Mouse (Mus musculus): ENCODE data around the gene Ccnj.

Ccnj gene

GRCm38 (mm10) chr19:40830703-40831415 lies at the start of gene Ccnj:
Gene Ccnj (plus strand): TSS chr19:40831279.
- peak; percentile 94 for DNase-seq

DNA sequence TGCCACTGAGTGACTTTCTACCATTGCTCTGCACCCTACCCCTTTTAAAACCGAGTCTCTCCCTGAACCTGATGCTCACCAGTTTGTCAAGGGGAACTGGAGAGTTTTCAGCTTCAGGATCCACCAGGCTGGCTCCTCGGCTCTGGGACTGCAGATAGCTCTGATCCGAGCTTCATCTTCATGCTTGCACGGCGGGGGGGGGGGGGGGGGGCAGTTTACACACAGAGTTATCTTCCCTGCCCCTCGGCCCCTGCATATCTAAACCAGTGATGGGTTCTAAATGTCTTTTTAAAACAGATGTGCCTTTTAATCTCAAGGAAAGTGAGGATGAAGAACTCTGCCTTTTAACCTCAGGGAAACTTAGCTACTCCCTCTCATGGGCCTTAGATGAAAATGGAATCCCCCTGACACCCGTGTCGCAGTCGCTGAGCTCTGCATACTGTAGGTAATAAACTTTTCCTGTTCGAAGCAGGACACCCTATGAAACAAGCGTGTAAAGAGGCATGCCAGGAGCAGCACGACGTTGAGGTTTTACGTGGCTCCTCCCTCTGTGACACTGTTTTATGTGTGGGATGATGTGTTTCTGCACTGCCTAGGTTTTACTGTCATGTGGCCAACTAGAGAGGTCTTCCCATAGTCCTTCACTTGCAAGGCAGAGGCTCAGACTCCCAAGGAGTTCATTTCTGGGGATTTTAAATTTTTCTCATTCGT lies 42.9 kb upstream of the Ccnj start:
- no peak for DNase-seq

DNA sequence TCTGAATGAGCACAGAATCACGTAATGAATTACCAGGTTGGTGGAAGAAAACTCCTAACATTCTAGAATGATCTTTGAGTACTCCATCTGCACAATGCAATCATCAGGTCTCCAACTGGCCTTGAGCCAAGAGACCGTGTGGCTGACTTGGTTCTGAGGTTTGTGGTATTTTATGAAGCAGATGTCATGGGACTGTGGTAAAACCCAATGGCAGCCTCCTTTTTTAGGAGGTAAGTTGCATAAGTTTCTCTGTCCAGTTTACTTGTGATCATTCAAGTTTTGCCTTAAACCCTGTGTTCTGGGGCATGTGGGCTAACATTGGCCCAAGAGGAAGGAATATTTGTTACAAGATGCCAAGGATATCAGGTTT lies 42.4 kb upstream of the Ccnj start:
- no peak for DNase-seq

DNA sequence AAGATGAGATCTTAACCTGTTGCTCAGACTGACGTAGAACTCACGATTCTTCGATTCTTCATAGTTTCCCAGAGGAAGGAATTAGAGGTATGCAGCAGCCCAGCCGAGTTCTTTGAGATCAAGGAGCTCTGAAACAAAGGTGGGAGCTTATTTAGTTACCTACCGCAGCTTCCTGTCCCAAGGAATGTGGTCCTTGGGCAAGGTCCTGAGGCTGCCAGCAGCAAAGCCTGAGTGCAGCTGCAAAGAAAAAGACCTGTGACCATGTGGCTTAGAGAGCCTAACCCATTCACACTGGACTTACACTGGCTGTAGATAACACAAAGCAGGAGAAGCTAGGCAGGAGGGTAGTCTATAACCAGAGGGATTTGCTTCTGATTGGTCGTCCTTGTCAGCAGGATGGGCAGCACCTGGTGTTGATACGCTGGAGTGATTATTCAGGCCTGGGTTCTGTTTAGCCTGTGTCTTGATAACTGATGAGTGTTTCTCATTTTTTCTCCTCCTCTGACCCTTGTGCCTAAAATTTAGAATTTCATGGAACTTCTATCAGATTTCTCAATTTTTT lies 25.8 kb upstream of the Ccnj start:
- peak; percentile 6 for DNase-seq

DNA sequence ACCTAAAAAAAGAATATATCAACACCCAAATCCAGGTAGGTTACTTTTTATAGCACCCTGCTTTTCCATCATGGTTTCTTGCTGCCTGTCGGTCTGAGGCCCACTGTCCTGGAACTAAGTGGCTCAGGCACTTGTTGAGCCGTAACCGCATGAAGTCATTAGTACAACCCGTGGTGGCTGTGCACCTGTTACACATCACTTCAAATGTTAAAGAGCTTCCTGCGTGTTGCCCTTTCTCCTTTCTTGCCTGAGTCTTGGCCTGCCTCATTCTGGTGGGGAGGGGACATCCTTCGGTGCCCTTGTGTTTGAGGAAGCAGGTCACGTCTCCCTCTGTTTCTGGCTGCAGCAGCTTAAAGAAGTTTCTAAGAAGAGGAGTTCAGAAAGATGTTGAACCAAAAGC lies 21.2 kb upstream of the Ccnj start:
- DNase-seq = no peak

GRCm38 (mm10) chr19:40811840-40812239 lies 19.2 kb upstream of the Ccnj start:
- DNase-seq = no peak

DNA sequence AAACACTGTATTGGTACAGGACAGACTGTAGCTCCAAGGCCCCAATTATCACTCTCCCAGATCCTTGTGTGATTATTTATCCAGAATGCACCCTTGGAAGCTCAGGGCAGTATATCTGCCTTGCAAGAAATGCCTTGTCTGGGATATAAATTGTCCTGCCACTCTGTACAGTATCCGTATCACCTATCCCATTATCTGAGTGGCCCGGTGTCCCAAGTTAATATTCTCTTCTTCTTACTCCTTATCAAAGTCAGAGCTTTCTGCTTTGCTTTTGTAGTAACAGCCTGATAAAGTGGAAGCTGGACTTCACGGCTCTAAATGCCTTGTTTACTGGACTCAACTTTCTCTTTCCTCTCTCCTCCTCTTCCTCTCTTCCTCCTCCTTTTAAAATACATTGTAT lies 18.3 kb upstream of the Ccnj start:
- DNase-seq = no peak

- no peak for DNase-seq
Measured at GRCm38 (mm10) chr19:40813385-40813784, 17.7 kb upstream of the Ccnj start.

DNA sequence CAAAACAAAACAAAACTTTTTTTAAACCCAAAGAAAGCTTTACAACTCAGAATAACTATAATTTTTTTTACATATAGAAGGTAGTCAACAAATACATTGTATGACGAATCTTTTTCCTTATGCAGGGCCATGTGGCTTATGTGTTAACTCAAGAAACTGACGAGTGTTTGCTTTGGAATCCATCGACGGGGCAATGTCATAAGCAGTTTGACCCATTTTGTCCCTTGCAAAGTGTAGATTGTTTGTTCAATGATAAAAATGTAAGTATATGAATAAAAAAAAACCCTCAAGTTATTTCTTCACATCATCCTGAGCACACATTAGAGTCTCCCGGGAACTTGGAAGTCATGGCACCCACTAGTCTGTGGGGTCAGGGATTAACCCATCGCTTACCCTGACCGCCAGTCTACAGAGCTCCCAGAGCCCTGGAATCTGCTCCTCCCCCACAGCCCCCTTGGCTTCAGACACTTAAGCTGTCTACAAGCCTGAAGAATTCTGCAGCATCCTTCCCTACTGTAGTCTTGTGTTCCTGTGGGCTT lies 15.4 kb upstream of the Ccnj start:
- DNase-seq = no peak

DNA sequence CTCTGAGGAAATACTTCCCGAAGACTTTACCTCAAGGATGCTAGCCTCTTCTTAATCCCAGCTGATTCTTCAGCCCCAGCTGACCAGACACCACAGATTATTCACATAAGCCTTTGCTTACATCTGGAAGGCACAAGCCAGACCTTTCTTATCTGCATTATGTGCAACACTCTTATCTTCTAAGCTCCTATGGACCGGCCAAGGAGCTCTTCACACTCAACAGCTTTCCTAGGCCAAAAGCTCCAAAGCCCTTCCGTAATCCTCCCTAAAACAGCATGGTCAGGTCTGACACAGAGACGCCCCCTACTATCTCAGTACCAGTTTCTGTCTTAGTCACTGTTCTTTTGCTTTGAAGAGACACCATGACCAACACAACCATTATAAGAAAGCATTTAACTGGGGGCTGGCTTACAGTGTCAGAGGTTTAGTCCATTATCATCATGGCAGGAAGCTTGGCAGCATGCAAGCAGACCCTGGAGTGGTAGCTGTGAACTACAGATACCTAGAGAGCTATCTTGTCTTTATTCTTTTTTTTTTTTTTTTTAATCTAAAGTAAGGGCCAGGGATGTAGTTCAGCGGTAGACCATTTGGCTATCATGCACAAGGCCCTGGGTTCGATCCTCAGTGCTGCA lies 13.1 kb upstream of the Ccnj start:
- DNase-seq = no peak

- no peak for DNase-seq
Measured at GRCm38 (mm10) chr19:40818764-40819163, 12.3 kb upstream of the Ccnj start.

GRCm38 (mm10) chr19:40821306-40821825 lies 9.7 kb upstream of the Ccnj start:
- DNase-seq = no peak

DNA sequence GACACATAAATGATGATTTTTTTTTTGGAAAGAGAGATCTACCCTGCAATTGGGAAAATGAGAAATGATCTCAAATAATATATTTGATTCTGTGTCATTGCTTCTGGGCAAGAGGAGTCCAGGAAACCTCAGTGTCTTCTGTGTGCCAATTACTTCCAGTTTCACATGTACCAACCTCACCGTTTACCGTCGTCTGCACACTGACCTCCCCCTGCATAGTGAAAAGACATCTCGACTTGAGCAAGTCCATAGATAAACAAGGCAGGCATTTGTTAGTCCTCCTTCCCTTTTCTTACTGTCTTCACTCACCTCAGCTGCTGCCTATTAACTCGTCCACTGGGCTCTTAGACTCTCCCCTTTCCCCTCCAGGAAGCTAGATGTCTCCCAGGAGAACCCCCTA lies 5.4 kb upstream of the Ccnj start:
- DNase-seq = no peak

DNA sequence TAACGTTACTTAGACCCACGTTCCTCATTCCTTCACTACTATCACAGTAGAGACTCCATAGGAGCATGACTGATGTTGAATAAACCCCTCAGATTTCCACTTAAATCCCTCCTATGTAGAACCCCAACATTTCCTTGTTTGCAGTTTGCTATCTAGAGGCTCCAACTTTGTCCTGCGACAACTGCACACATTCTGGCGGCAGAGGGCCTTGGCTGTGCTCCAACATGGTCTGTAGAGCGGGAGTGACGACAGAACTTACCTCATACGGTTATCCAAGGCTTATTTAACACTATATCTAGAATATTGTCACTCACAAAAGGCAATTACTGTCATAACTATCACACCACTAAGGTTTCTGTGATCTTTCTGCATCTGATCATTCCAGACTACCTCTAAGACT lies 4.3 kb upstream of the Ccnj start:
- no peak for DNase-seq

DNA sequence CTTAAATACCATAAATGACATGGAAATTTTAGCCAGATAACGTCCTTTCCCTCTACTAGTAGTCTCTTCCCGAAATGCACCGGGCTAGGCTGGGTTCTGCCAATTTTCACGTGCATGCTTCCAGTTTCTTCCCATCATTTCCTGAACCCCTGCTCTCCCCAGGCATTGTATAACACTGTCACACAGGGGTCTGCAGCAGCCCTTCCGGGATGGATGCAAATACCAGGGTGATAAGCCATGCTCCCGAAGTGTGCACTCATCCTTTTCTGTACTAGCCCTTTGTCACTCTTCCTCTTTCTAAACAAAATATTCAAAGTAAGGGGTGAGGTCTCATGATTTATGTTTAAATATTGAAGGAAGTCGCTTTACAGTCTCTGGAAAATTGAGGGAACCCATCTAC lies 881 bp upstream of the Ccnj start:
- peak; percentile 14 for DNase-seq

DNA sequence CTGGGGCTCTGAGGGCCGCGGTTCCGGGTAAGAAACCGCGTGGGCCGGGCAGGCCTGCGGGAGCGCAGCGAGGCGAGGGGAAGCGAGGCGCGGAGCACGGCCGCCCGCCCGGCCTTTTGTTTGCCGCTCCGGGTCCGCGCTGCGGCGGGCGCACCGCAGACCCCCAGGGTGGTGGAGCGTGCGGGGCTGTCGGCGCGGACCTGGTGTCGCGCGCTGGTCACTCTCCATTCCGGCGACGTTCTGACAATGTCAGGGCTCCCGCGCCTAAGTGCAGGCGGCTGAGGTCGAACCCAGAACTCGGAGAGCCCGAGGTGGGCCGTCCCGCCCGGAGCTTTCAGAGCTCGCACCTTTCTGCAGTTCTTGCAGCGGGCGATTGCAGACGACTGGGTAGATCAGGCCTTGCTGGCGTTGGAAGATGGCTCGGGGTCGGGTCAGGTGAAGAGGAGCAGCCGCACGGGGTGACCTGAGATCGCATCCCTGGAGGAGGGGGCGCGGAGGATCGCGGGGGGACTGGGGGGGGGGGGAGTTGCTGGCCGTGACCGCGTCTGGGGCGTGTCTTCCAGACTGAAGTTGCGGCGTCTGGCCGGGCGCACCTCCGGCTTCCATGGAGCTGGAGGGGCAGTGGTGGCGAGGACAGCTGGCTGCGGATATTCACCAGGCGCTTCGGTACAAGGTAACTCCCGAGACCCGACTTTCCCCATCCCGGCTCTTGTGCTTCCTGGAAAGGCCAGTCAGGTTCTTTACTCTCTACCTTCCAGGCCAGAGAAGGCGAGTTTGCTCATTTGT lies 530 bp downstream of the Ccnj start:
- peak; percentile 51 for DNase-seq

DNA sequence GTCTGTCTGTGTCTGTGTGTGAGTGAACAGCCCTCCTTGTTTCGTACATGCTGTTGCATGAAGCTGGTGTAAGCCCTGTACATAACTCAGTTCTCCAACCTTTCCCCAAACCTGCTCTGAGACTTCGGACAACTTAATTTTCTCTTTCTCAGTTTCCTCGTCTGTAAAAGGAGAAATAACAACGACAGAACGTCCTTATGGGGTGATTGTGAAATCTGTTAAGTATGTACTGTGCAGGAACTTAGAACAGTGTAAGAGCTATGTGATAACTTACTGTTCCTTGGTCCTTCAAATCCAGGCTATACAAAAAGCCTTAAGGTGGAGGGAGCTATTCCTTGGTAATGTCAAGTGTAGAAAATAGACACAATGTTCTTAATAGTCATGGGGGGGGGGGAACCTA lies 1.3 kb downstream of the Ccnj start:
- DNase-seq = no peak

DNA sequence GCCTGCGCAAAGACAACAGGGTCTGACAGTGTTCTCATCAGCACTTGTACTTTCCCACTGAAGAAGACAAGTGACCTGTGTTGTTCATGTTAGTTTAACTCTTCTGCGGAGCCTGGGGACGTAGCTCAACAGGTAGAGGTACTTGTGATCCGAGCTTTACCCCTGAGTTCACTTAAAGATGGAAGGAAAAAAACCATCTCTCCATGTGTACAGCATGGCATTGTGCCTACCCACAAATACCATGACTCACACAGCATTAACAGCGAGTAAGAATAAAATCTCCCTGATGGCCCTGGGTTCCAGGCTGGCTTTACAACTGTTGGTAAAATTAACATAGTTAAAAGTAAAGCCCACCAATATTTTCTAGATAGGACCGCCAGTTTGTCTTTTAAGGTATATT lies 3.4 kb downstream of the Ccnj start:
- no peak for DNase-seq

DNA sequence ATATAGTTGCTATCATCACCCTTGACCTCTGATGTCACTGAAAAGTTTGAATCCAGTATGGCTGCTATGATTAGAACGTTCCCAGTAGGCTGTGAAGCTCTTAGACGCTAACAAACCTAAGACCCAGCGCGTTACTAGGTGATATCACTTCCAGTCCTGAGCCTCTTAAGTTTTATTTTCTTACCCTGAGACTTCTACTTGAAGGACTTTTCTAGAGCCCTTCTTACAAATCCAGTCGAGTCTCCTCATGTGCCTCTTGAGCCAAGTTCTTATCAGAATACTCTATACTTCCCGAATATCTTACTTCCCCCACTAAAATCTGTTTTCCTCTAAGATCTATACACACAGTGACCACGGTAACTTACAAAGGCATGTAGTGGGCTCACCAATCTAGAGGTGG lies 7.1 kb downstream of the Ccnj start:
- DNase-seq = no peak

- no peak for DNase-seq
Measured at GRCm38 (mm10) chr19:40840303-40840702, 9.2 kb downstream of the Ccnj start.

DNA sequence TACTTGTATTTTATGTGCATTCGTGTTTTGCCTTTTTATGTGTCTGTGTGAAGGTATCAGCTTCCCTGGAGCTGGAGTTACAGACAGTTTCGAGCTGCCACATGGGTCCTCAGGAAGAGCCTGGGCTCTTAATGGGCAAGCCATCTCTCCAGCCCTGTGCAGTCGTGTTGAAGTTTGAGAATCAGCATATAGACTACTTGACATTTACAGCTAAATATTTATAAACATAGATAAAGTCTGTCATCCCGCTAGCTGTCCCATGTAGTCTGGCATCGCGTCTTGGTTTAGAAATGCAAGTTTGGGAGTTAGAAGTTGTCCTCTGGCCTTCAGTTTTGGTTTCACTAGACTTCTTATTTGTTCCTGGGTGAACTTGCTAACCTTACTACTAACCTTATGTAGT lies 10.0 kb downstream of the Ccnj start:
- no peak for DNase-seq

DNA sequence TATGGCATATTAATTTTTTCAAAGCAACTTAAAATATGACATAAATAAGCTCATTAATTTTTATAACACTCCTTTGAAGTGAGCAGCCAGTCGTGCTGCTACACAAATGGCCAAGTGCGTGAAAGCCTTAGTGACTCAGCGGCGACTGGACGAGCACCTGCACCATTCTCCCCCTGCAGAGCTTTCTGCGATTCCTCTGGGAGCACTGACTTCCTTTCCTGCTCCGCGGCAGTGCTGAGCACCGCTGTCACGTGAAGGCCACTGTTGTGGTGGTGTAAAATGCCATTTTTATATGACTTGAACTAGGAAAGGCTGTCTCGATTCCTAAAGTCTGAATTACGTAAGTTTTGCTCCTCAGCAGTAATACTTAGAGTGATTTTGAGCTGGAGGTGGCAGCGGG lies 10.5 kb downstream of the Ccnj start:
- DNase-seq = no peak

DNA sequence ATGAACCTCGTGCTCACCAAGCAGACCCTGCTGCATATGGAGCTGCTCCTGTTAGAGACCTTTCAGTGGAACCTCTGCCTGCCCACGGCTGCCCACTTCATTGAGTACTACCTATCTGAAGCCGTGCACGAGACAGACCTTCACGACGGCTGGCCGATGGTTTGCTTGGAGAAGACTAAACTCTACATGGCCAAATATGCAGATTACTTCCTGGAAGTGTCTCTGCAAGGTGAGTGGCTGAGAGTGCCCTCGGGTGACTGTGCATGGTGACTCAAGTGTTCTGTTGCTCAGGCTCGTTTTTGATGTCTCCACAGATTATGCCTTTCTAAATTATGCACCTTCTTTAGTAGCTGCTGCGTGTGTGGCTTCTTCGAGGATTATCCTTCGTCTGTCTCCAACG lies 13.7 kb downstream of the Ccnj start:
- no peak for DNase-seq

Measured in cerebellum, adult 9-11 months (tissue).